Mouse (Mus musculus) G1E (cell line): ENCODE measurements around the gene Sf3a2. TPM values are rescaled to one million over a fixed set of nuclear protein-coding genes. Genes with fewer than 3 reads are reported as not detected.

Experiments used
- ATAC-seq: 2 replicates; pipeline ENCODE4 v1.8.0; 2016; ENCODE audit warnings: mild to moderate bottlenecking; ENCODE audit not compliant: insufficient number of reproducible peaks, poor library complexity, low FRiP score, severe bottlenecking; ENCODE audit errors: extremely low read depth
- DNase-seq: peaks from one replicate; pipeline ENCODE4 v3.0.0; 2012; ENCODE audit warnings: low spot score
- H3K27me3 ChIP-seq: 2 replicates; pipeline ENCODE4 v1.6.1; 2012; ENCODE audit warnings: mild to moderate bottlenecking, low read length, inconsistent platforms; ENCODE audit not compliant: insufficient read depth
- H3K36me3 ChIP-seq: replicated peaks from 2 replicates; pipeline ENCODE3; 2012; ENCODE audit warnings: mild to moderate bottlenecking, inconsistent platforms
- H3K4me1 ChIP-seq: 2 replicates; pipeline ENCODE4 v1.6.1; 2012; ENCODE audit warnings: low read depth, low read length, inconsistent platforms, mixed read lengths; ENCODE audit not compliant: insufficient read depth
- H3K4me3 ChIP-seq: 2 replicates; pipeline ENCODE4 v1.5.1; 2012; ENCODE audit warnings: low read depth, mild to moderate bottlenecking, inconsistent platforms, low read length, moderate library complexity, mixed read lengths
- H3K9me3 ChIP-seq: replicated peaks from 2 replicates; pipeline ENCODE4 v1.6.1; 2012; ENCODE audit warnings: inconsistent platforms
- CTCF ChIP-seq: IDR thresholded peaks from 2 replicates; pipeline ENCODE4 v1.5.1; 2012; ENCODE audit warnings: low read depth, low read length, inconsistent platforms, mixed read lengths
- GATA1 ChIP-seq: IDR thresholded peaks from 2 replicates; pipeline ENCODE4 v1.6.1; 2012; ENCODE audit warnings: borderline replicate concordance, low read length, inconsistent platforms, mixed read lengths
- GATA2 ChIP-seq: IDR thresholded peaks from 2 replicates; pipeline ENCODE4 v1.6.1; 2012; ENCODE audit warnings: low read depth, low read length, inconsistent platforms, borderline replicate concordance
- POLR2AphosphoS5 ChIP-seq: IDR thresholded peaks from 2 replicates; pipeline ENCODE4 v1.6.1; 2012; ENCODE audit warnings: low read depth, low read length, inconsistent platforms; ENCODE audit not compliant: insufficient replicate concordance
- TAL1 ChIP-seq: conservative IDR thresholded peaks from 2 replicates; pipeline ENCODE4 v1.6.1; 2012; ENCODE audit warnings: low read depth, low read length, inconsistent platforms, mixed read lengths
- polyA plus RNA-seq: library from polyadenylated mRNA; stranded (reverse); fragments of >175 nt; gene quantifications from 2 replicates; pipeline ENCODE4 v1.2.3, GENCODE M21; 2012
- total RNA-seq, 2 experiments: library from RNA; stranded (forward) in 1 of 2; stranded (reverse) in 1 of 2; fragments of 200-1000 nt in 1 of 2; fragments of >200 nt in 1 of 2; fragmentation: Nextera tagmentation in 1 of 2; gene quantifications; 2 replicates each; pipeline ENCODE4 v1.2.3; 2014 to 2017

The Sf3a2 gene
- total and polyA plus RNA-seq, 3 experiments: 8.7 to 652 (median 142) TPM

DNA sequence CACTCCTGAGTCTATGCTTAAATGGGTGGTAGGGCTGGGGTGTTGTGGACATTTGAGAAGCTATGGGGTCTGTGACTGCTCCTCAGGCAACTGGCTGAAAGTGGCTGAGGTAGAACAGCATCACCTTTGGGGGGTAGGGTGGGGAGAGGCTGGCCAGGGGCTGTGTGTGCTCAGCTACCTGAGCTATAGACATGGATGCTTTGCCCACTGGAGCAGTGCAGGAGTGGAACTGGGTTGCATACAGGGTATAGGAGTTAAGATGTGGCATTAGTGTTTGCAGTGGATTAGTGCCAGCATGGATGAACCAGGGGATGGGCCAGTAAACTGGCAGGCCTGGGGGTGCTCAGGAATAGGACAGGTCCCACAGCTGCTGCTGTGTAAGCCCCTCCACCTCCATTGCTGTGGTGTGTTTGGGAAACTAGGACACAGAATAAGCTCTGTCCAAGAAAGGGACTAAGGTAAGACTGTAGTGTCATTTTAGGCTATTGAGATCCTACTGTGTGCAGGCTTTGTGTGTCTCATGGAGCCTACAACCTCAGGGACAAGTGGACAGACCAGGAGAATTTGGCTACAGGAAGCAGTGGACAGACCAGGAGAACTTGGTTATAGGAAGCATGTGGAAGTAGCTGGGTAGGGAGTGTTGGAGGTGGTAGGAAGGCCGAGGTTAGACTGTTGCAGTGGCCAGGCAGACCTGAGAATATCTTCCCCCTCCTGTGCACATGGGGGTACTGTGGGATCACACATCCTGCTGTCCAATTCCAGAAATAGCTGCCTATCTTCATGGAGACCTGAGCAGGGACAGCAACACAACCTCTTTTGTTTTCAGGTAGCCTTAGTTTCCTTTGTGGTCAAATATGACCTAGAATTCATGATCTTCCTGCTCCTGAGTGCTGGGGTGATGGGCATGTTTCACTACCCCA lies 31.6 kb downstream of the Sf3a2 start:
- TF ChIP-seq POLR2AphosphoS5 (no peak), GATA2 (no peak), TAL1 (no peak), CTCF (no peak)
- ATAC-seq (no peak), DNase-seq (no peak)
- Histone ChIP-seq H3K4me1 (peaks cover 57% of the 10 kb centered on the region), H3K9me3 (peaks cover 5% of the 10 kb centered on the region), H3K36me3 (peaks cover 41% of the 10 kb centered on the region), H3K4me3 (no peak overlapping the region), H3K27me3 (peaks cover 15% of the 10 kb centered on the region)

DNA sequence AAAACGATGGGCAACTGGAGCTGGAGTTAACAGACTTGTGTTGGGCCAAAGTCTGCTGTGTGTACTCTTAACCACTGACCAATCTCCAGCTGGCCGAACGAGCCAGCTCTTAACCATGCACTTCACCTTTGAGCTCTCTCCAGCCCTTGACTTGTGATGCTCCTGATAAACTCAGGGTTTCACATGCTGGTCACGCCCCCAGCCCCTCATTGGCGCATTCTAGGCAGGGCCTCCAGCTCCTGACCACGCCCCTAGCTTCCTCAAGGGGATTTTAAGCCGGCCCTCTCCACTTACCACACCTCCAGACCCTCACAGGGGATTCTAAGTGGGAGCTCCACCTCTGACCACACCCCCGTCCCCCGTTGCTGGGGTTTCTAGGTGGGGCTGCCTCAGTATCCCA lies 33.1 kb downstream of the Sf3a2 start:
- Histone ChIP-seq H3K36me3 (peaks cover 41% of the 10 kb centered on the region), H3K27me3 (peaks cover 30% of the 10 kb centered on the region), H3K9me3 (peaks cover 18% of the 10 kb centered on the region), H3K4me1 (peaks cover 55% of the 10 kb centered on the region), H3K4me3 (no peak overlapping the region)
- DNase-seq (peak; percentile 54), ATAC-seq (no peak; the same call in 1 of the 2 replicates)
- no peak for TF ChIP-seq TAL1
- TF ChIP-seq GATA2: no peak
- no peak for TF ChIP-seq CTCF
- TF ChIP-seq POLR2AphosphoS5: no peak
- TF ChIP-seq GATA1: no peak

DNA sequence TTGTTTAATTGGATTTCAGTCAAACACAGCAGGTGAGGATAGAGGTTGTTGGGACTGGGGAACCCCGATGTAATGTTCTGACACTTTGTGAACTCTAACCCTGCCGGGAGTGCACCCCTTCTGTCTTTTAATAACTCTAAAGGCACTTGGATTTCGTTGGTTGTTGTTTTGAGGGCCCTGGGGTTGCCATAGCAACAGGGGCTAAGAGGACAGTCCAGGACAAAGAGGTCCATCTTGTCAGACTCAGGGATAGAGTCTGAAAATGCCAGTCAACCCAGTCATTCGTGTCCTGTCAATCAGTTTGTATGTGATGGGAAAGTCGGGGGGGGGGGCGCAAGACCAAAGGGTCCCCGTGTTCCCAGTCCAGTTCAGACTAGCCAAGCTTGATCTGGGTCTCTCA lies 34.8 kb downstream of the Sf3a2 start:
- peaks cover 58% of the 10 kb centered on the region for H3K4me1 ChIP-seq
- H3K36me3 ChIP-seq: peaks cover 37% of the 10 kb centered on the region
- DNase-seq (no peak), ATAC-seq (no peak)
- no peak overlapping the region for H3K4me3 ChIP-seq
- H3K9me3 ChIP-seq: peaks cover 18% of the 10 kb centered on the region
- H3K27me3 ChIP-seq: peaks cover 47% of the 10 kb centered on the region
- TF ChIP-seq POLR2AphosphoS5: no peak
- TF ChIP-seq TAL1: no peak
- TF ChIP-seq GATA2: no peak
- TF ChIP-seq CTCF: no peak
- no peak for TF ChIP-seq GATA1

DNA sequence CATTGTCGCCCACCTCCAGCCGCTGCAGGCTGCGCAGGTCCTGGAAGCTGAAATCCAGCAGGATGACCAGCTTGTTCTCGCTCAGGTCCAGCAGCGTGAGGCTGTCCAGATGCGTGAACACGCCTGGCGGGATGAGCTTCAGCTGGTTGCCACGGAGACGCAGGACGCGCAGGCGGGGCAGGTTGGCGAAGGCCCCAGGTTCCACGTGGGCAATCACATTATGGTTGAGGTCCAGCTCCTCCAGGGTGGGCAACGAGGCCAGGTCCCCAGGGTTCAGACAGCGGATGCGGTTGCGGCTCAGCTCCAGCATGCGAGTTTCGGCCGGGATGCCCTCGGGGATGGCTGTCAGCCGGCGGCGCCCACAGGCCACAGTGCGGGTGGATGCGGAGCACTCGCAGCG lies 37.6 kb downstream of the Sf3a2 start:
- TF ChIP-seq GATA2: no peak
- no peak for TF ChIP-seq GATA1
- TF ChIP-seq POLR2AphosphoS5: no peak
- TF ChIP-seq TAL1: no peak
- TF ChIP-seq CTCF: no peak
- ATAC-seq (no peak), DNase-seq (no peak)
- peaks cover 11% of the 10 kb centered on the region for H3K36me3 ChIP-seq
- peaks cover 18% of the 10 kb centered on the region for H3K9me3 ChIP-seq
- H3K27me3 ChIP-seq: peaks cover 68% of the 10 kb centered on the region
- peak overlapping the region; percentile 6; the same call in 1 of the 2 replicates for H3K4me3 ChIP-seq
- H3K4me1 ChIP-seq: peaks cover 39% of the 10 kb centered on the region

DNA sequence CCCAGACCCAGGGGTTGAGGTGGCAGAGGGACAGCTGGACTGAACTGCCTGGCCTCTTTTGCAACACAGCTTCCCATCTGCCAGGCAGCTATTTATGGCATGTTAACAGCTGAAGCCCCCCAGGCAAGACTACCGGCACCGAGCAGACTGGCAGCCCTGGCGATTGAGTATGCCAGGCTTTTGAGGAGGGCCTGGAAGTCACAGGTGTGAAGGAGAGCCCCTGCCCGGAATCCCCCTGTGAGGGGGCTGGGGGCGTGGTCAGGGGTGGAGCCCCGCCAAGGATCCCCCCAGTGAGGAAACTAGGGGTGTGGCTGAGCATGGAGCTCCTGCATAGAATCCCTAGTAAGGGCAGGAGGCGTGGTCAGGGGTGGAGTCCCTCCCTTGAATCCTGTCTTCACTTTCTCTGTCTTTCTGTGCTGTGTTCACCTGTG lies 39.0 kb downstream of the Sf3a2 start:
- Histone ChIP-seq H3K27me3 (peaks cover 81% of the 10 kb centered on the region), H3K9me3 (peaks cover 18% of the 10 kb centered on the region), H3K36me3 (no peaks in the 10 kb centered on the region), H3K4me3 (no peak overlapping the region), H3K4me1 (peaks cover 26% of the 10 kb centered on the region)
- TF ChIP-seq TAL1: no peak
- no peak for TF ChIP-seq CTCF
- no peak for TF ChIP-seq GATA2
- no peak for TF ChIP-seq POLR2AphosphoS5
- TF ChIP-seq GATA1: no peak
- no peak for ATAC-seq
- DNase-seq: no peak

DNA sequence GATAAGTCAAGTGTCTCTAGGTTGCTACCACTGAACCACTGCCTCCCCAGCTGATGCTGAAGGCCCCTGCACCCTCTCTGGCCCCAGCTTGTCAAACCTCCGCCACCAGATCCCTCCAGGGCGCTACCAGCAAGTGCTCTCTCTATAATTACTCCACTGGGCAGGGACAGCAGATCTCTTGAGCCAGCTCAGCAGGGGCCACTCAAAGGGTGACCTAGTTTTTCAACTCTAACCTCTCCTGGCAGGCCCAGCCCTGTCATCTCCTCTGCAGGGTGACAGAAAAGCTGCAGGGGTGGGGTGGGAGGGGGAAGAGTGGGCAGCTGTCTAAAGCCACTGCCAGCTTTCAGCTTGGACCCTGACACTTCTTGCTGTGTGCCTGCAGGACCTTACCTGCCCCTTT lies 39.8 kb downstream of the Sf3a2 start:
- TF ChIP-seq CTCF (no peak), GATA1 (no peak), TAL1 (no peak), POLR2AphosphoS5 (no peak), GATA2 (no peak)
- Histone ChIP-seq H3K4me1 (peaks cover 23% of the 10 kb centered on the region), H3K4me3 (no peak overlapping the region), H3K9me3 (peaks cover 18% of the 10 kb centered on the region), H3K27me3 (peaks cover 86% of the 10 kb centered on the region), H3K36me3 (no peaks in the 10 kb centered on the region)
- DNase-seq (no peak), ATAC-seq (no peak)
